In the genomic region with DNA sequence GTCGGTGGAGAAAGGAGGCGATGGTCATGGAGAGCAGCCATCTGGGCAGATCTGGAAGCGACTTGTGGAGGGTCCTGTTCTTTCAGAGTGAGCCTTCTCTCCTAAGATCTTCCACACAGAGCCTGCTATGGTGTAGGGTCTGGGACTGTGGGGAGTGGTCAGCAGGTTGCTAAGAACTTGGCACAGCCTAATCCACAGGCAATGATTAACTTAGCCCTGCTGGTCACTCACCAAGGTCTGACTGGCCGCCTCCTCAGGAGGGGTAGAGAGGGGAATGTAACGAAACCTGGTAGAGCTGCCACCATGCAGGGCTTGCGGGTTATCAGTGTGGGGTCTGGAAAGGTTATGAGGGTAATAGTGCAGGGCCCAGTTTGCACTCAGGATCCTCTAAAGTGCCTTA, we compare ENCODE assay signal across 24 mouse cellular contexts. TPM values are rescaled to one million over a fixed set of nuclear protein-coding genes. Genes with fewer than 3 reads are reported as not detected.
DNase-seq lines count a peak whose midpoint lies in the region; ATAC-seq and TF ChIP-seq lines count a peak whose summit lies in the region.
"Had no signal": no experiment of that assay in that cellular context is flagged by ENCODE, and none has a peak within 500 bp of the region (broad histone marks: within the 10 kb centered on the region; RNA-seq: fewer than 3 reads in every experiment).

No protein-coding gene starts in this region.

- WGBS in forebrain, embryonic 14.5 days = 93% methylated on average over 6 of the region's 6 CpGs
- WGBS in forebrain, postnatal 0 days = 98% methylated on average over 6 of the region's 6 CpGs
- WGBS in kidney, postnatal 0 days = 75% methylated on average over 6 of the region's 6 CpGs

- peaks cover 99% of the 10 kb centered on the region for H3K36me3 ChIP-seq in forebrain, embryonic 14.5 days (ENCODE audit: control insufficient read depth, insufficient read depth, low read length)
- peaks cover 95% of the 10 kb centered on the region for H3K36me3 ChIP-seq in forebrain, postnatal 0 days (ENCODE audit: insufficient read depth)
- H3K36me3 ChIP-seq in kidney, postnatal 0 days (ENCODE audit: insufficient read depth, low read length) = peaks cover 14% of the 10 kb centered on the region; the same call in 1 of the 2 replicates

- no peaks in the 10 kb centered on the region for H3K4me1 ChIP-seq in forebrain, embryonic 14.5 days (ENCODE audit: control insufficient read depth, insufficient read depth, low read length)
- no peaks in the 10 kb centered on the region for H3K4me1 ChIP-seq in forebrain, postnatal 0 days (ENCODE audit: insufficient read depth)
- no peaks in the 10 kb centered on the region for H3K4me1 ChIP-seq in kidney, postnatal 0 days (replicated peaks; ENCODE audit: insufficient read depth, low read length)
- H3K4me1 ChIP-seq: embryonic facial prominence, embryonic 15.5 days; forebrain, embryonic 10.5 days; hindbrain, embryonic 10.5 days had no signal

- H3K9ac ChIP-seq in forebrain, embryonic 14.5 days (ENCODE audit: low read length) = no peak overlapping the region
- no peak overlapping the region for H3K9ac ChIP-seq in forebrain, postnatal 0 days
- H3K9ac ChIP-seq in kidney, postnatal 0 days (ENCODE audit: low read depth, low read length) = no peak overlapping the region
- H3K9ac ChIP-seq: embryonic facial prominence, embryonic 15.5 days; forebrain, embryonic 15.5 days; heart, embryonic 12.5 days had no signal

- no peaks in the 10 kb centered on the region for H3K9me3 ChIP-seq in forebrain, embryonic 14.5 days (replicated peaks; ENCODE audit: control insufficient read depth, low read length)
- no peaks in the 10 kb centered on the region for H3K9me3 ChIP-seq in forebrain, postnatal 0 days (ENCODE audit: low read length)
- H3K9me3 ChIP-seq in kidney, postnatal 0 days (replicated peaks; ENCODE audit: low read length) = no peaks in the 10 kb centered on the region
- H3K9me3 ChIP-seq: embryonic facial prominence, embryonic 15.5 days; forebrain, embryonic 10.5 days; forebrain, embryonic 15.5 days; G1E; heart, embryonic 12.5 days; hindbrain, embryonic 10.5 days had no signal

- TF ChIP-seq CTCF in forebrain, postnatal 0 days (IDR thresholded peaks at IDR 0.05; ENCODE audit: low read depth) = no peak
- no peak for TF ChIP-seq CTCF in kidney, postnatal 0 days (IDR thresholded peaks at IDR 0.05; ENCODE audit: low read depth)

- no peak overlapping the region for H3K4me3 ChIP-seq in forebrain, embryonic 14.5 days (ENCODE audit: low read depth, low read length)
- no peak overlapping the region for H3K4me3 ChIP-seq in forebrain, postnatal 0 days (ENCODE audit: low read depth, low read length)
- H3K4me3 ChIP-seq in kidney, postnatal 0 days (replicated peaks; ENCODE audit: low read depth, low read length) = no peak overlapping the region
- H3K4me3 ChIP-seq: embryonic facial prominence, embryonic 15.5 days; erythroblast, embryonic 14.5 days; forebrain, embryonic 10.5 days; forebrain, embryonic 15.5 days; gastrocnemius, adult 2 months; heart, embryonic 12.5 days; hindbrain, embryonic 10.5 days had no signal

- no peaks in the 10 kb centered on the region for H3K27me3 ChIP-seq in forebrain, embryonic 14.5 days (replicated peaks; ENCODE audit: control insufficient read depth, insufficient read depth, low read length)
- H3K27me3 ChIP-seq in forebrain, postnatal 0 days (ENCODE audit: insufficient read depth, low read length) = no peaks in the 10 kb centered on the region
- H3K27me3 ChIP-seq in kidney, postnatal 0 days (ENCODE audit: insufficient read depth, low read length) = no peaks in the 10 kb centered on the region
- H3K27me3 ChIP-seq: embryonic facial prominence, embryonic 15.5 days; forebrain, embryonic 15.5 days had no signal

- no peak for DNase-seq in forebrain, embryonic 14.5 days (ENCODE audit: low spot score)
- no peak for DNase-seq in forebrain, postnatal 0 days
- peak; percentile 46 for DNase-seq in kidney, adult 9 months
- no peak for DNase-seq in kidney, postnatal 0 days (ENCODE audit: low spot score)
- peak; percentile 50 to 64 for DNase-seq in kidney, postnatal 36 days
- no peak for DNase-seq in spleen, postnatal 36 days (ENCODE audit: low spot score in 2 of 2)
- DNase-seq in layer of hippocampus, adult 8-10 months (ENCODE audit: low spot score in 2 of 2) = no peak
- DNase-seq in right cerebral cortex, adult 2 months (ENCODE audit: low spot score in 2 of 2) = no peak
- DNase-seq: adrenal gland, adult 8-10 months; B cell, adult 2 months; cerebellum, adult 11 months; cerebellum, adult 8-10 months; cerebellum, postnatal 14 days; embryo, embryonic 11 days; gastrocnemius, adult 2 months; gastrocnemius, postnatal 25 days had no signal

- no peak overlapping the region for H3K27ac ChIP-seq in forebrain, embryonic 14.5 days (ENCODE audit: low read depth, low read length)
- H3K27ac ChIP-seq in forebrain, postnatal 0 days (ENCODE audit: low read depth, low read length) = no peak overlapping the region
- no peak overlapping the region for H3K27ac ChIP-seq in kidney, postnatal 0 days
- H3K27ac ChIP-seq: embryonic facial prominence, embryonic 15.5 days; forebrain, embryonic 10.5 days; forebrain, embryonic 15.5 days; gastrocnemius, adult 2 months; hindbrain, embryonic 10.5 days had no signal

- H3K4me2 ChIP-seq in forebrain, embryonic 14.5 days (ENCODE audit: low read length) = no peak overlapping the region
- no peak overlapping the region for H3K4me2 ChIP-seq in forebrain, postnatal 0 days (ENCODE audit: low read depth)
- H3K4me2 ChIP-seq in kidney, postnatal 0 days (ENCODE audit: low read length) = no peak overlapping the region
- H3K4me2 ChIP-seq: embryonic facial prominence, embryonic 15.5 days; forebrain, embryonic 15.5 days; heart, embryonic 12.5 days had no signal

- 0 out of 2 replicates have a peak, but pooled peaks have one; percentile 6 for ATAC-seq in forebrain, embryonic 14.5 days
- ATAC-seq in forebrain, postnatal 0 days = no peak
- peak; percentile 67 for ATAC-seq in kidney, postnatal 0 days (replicated peaks; ENCODE audit: low FRiP score, low read depth)
- ATAC-seq: CD4-positive, CD25-positive, alpha-beta regulatory T cell, adult 4 months; forebrain, embryonic 15.5 days had no signal

RNA-seq across cellular contexts. Expression of a gene that starts 18.8 kb away (rescaled TPM):
- 351 and 354 TPM in 2 replicates for polyA plus RNA-seq in forebrain, embryonic 14.5 days (2014; fragmentation: Nextera tagmentation; extraction: Ambion mirVana)
- total RNA-seq in forebrain, postnatal 0 days (2014; rRNA removed) = 1,532 and 1,817 TPM in 2 replicates
- polyA plus RNA-seq in forebrain, postnatal 0 days (2015; fragmentation: Nextera tagmentation; extraction: Ambion mirVana) = 1,881 and 1,970 TPM in 2 replicates
- 26.4 and 32.7 TPM in 2 replicates for polyA plus RNA-seq in kidney, postnatal 0 days (2015; fragmentation: Nextera tagmentation; extraction: Ambion mirVana)
- 100 to 1,000 TPM; 361 to 451 (median 407) TPM for total RNA-seq in layer of hippocampus, adult 8-10 months (2022)
- polyA plus RNA-seq: erythroblast, embryonic 14.5 days; G1E had no signal

Comparison
In these comparisons a context has a peak if more than half of its experiments do, and no peak if none do; other contexts are left out.
1. DNase-seq: peak in kidney, adult 9 months (single experiment) and kidney, postnatal 36 days (2 of 2); none in forebrain, embryonic 14.5 days (single experiment), forebrain, postnatal 0 days (single experiment), kidney, postnatal 0 days (single experiment), spleen, postnatal 36 days (0 of 2), layer of hippocampus, adult 8-10 months (0 of 2) and right cerebral cortex, adult 2 months (0 of 2).
2. RNA of a gene that starts 18.8 kb away (polyA plus RNA-seq): 1,881 to 1,970 TPM in forebrain, postnatal 0 days and 351 to 354 TPM in forebrain, embryonic 14.5 days; 26.4 to 32.7 TPM in kidney, postnatal 0 days; every median in the first group is over 10 times any median in the second.